Mouse (Mus musculus): ENCODE data around the gene Josd2. TPM values are rescaled to one million over a fixed set of nuclear protein-coding genes. Genes with fewer than 3 reads are reported as not detected.

Gene Josd2
- total and polyA plus RNA-seq, 3 experiments = 33.9 to 57.7 (median 54.8) TPM

DNA sequence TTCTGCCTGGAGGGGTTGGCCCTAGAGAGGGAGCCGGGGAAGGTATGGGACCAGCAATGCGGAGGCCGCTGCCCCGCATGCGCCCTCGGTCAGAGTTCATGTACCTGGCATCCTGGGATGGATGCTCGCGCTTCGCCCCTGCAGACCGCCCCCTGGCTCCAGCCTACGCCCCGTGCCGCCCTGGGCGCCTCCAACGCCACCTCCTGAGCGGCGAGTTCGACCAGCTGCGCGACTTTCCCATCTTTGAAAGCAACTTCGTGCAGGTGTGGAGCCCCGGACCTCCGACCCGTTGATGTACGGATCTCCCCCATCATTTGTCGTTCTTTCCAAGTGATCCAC lies 29.0 kb downstream of the Josd2 start:
- H3K4me3 ChIP-seq (replicated peaks in 1 of 3; ENCODE audit: low read depth in 2 of 3, low read length in 2 of 3, poor library complexity in 1 of 3) = peak overlapping the region; percentile 70 to 76 (median 73)
- peak overlapping the region; percentile 57; the same call in 1 of the 2 replicates for H3K4me2 ChIP-seq (ENCODE audit: insufficient read depth, low read depth, poor library complexity, severe bottlenecking)
- in situ Hi-C loops (cut with MboI; ENCODE audit: low pct_ligation_motif_present, low pct_unique_long_range_greater_than_20kb, low sequenced_read_pairs) (loop anchor here (10.0 kb wide), 1 partner anchor 232 kb away; the partner anchor contains the start of gene Gm15517), dilution Hi-C loops (cut with MboI; ENCODE audit: extremely low pct_ligation_motif_present, extremely low pct_unique_long_range_greater_than_20kb, low sequenced_read_pairs) (no loop called here)
- peaks cover 4 to 21% of the 10 kb centered on the region in 2 experiments; a peak in 3 of 4 replicates for H3K4me1 ChIP-seq (ENCODE audit: control insufficient read depth in 1 of 2, insufficient read depth in 2 of 2)
- DNase-seq (ENCODE audit: extremely low read depth) = no peak
- peaks cover 8% of the 10 kb centered on the region; the same call in 1 of the 2 replicates for H3K79me2 ChIP-seq (replicated peaks; ENCODE audit: control insufficient read depth, extremely low read depth, insufficient read depth, poor library complexity, severe bottlenecking)
- H3K9ac ChIP-seq (ENCODE audit: insufficient read depth, low read depth) = peak overlapping the region; percentile 35; the same call in 1 of the 2 replicates
- peak overlapping the region; percentile 66 for H3K27ac ChIP-seq (ENCODE audit: insufficient read depth, low read depth)
- peaks cover 13 to 46% of the 10 kb centered on the region in 2 experiments for H3K36me3 ChIP-seq (replicated peaks in 1 of 2; ENCODE audit: control insufficient read depth in 1 of 2, insufficient read depth in 1 of 2, low read length in 1 of 2)
- no peaks in the 10 kb centered on the region for H3K27me3 ChIP-seq (replicated peaks)
- TF ChIP-seq CTCF (conservative IDR thresholded peaks at IDR 0.05 in 1 of 2, IDR thresholded peaks at IDR 0.05 in 1 of 2; ENCODE audit: low read depth in 2 of 2, low read length in 2 of 2) (peak in 1 of 2 experiments; percentile 7; a peak in 1 of 4 replicates), ZKSCAN1 (IDR thresholded peaks at IDR 0.05; ENCODE audit: borderline replicate concordance, low read depth, low read length) (no peak), SMC3 (IDR thresholded peaks at IDR 0.05; ENCODE audit: low read depth, low read length) (no peak), ZMIZ1 (IDR thresholded peaks at IDR 0.05; ENCODE audit: low read depth, low read length) (peak; percentile 87; the same call in 1 of the 2 replicates)
- no peaks in the 10 kb centered on the region for H3K9me3 ChIP-seq (replicated peaks; ENCODE audit: low read length)

DNA sequence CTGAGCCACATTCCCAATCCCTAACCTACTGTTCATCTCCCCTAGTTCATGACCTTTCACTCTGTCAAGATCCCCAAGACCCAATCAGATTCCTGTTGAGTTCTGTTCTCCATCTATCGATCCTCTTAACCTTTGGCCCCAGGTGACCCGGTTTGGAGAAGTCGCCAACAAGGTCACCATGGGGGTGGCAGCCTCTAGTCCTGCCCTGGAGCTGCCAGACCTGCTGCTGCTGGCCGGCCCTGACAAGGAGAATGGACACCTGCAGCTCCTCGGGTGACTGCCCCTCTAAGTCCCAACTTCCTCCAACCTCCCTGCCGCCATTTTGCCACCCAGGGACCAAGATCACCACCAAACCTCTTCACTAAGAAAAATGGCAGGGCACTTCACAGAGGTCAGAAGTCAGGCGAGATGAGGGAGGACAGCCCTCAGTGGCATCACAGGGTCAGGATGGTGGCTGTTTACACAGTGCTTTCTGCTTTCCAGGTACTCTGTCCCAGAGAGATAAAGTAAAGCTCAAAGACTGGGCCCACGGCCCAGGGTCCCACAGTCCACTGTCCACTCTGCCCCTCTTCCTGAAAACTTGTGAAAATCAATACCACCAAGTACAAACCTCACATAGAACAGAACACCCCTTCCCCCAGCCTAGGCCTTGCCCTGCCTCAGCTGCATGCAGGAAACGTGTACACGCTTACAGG lies 29.7 kb downstream of the Josd2 start:
- Histone ChIP-seq H3K36me3 (replicated peaks in 1 of 2; ENCODE audit: control insufficient read depth in 1 of 2, insufficient read depth in 1 of 2, low read length in 1 of 2) (peaks cover 6 to 42% of the 10 kb centered on the region in 2 experiments), H3K4me1 (ENCODE audit: control insufficient read depth in 1 of 2, insufficient read depth in 2 of 2) (peaks cover 4 to 21% of the 10 kb centered on the region in 2 experiments; a peak in 3 of 4 replicates), H3K4me2 (ENCODE audit: insufficient read depth, low read depth, poor library complexity, severe bottlenecking) (no peak overlapping the region; the same call in 1 of the 2 replicates), H3K27ac (ENCODE audit: insufficient read depth, low read depth) (no peak overlapping the region), H3K27me3 (replicated peaks) (no peaks in the 10 kb centered on the region), H3K9ac (ENCODE audit: insufficient read depth, low read depth) (no peak overlapping the region), H3K79me2 (replicated peaks; ENCODE audit: control insufficient read depth, extremely low read depth, insufficient read depth, poor library complexity, severe bottlenecking) (peaks cover 8% of the 10 kb centered on the region; the same call in 1 of the 2 replicates), H3K9me3 (replicated peaks; ENCODE audit: low read length) (no peaks in the 10 kb centered on the region), H3K4me3 (replicated peaks in 1 of 3; ENCODE audit: low read depth in 2 of 3, low read length in 2 of 3, poor library complexity in 1 of 3) (peak overlapping the region in 1 of 3 experiments; percentile 73)
- dilution Hi-C loops (cut with MboI; ENCODE audit: extremely low pct_ligation_motif_present, extremely low pct_unique_long_range_greater_than_20kb, low sequenced_read_pairs) = no loop called here
- no peak for TF ChIP-seq ZC3H11A (IDR thresholded peaks at IDR 0.05; ENCODE audit: low read depth, low read length)
- no peak for DNase-seq (ENCODE audit: extremely low read depth)
- in situ Hi-C loops (cut with MboI; ENCODE audit: low pct_ligation_motif_present, low pct_unique_long_range_greater_than_20kb, low sequenced_read_pairs) = loop anchor here (10.0 kb wide), 1 partner anchor 233 kb away; the partner anchor contains the start of gene Gm15517

DNA sequence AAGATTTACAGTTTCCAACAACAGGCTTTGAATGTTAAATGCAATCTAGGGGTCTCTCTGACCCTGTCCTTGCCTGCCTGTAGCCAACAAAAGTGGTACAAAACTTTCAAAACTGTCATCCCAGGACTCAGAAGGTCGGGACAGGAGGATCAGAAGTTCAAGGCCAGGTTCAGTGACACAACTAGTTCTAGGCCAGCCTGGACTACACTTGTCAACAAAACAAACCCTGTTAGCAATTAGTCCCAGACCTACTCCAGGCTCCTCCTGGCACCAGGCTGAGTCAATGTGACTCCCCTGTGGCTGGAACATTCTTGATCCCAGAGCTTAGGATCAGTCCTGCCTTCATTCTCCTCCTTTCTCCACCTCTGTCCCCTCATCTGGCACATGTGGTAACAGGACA lies 31.1 kb downstream of the Josd2 start:
- H3K4me2 ChIP-seq (ENCODE audit: insufficient read depth, low read depth, poor library complexity, severe bottlenecking) = no peak overlapping the region
- dilution Hi-C loops (cut with MboI; ENCODE audit: extremely low pct_ligation_motif_present, extremely low pct_unique_long_range_greater_than_20kb, low sequenced_read_pairs) = no loop called here
- peaks cover 12 to 43% of the 10 kb centered on the region in 2 experiments for H3K36me3 ChIP-seq (replicated peaks in 1 of 2; ENCODE audit: control insufficient read depth in 1 of 2, insufficient read depth in 1 of 2, low read length in 1 of 2)
- no peak overlapping the region for H3K4me3 ChIP-seq (replicated peaks in 1 of 3; ENCODE audit: low read depth in 2 of 3, low read length in 2 of 3, poor library complexity in 1 of 3)
- no peak overlapping the region for H3K27ac ChIP-seq (ENCODE audit: insufficient read depth, low read depth)
- no peak for TF ChIP-seq EP300 (IDR thresholded peaks at IDR 0.05; ENCODE audit: low read length)
- no peak for TF ChIP-seq PAX5 (IDR thresholded peaks at IDR 0.05; ENCODE audit: low read length)
- TF ChIP-seq MXI1 (IDR thresholded peaks at IDR 0.05; ENCODE audit: low read depth, low read length) = no peak
- no peak for TF ChIP-seq ELF1 (IDR thresholded peaks at IDR 0.05; ENCODE audit: low read depth, low read length)
- TF ChIP-seq MAZ (IDR thresholded peaks at IDR 0.05; ENCODE audit: low read depth, low read length) = no peak
- TF ChIP-seq TCF12 (IDR thresholded peaks at IDR 0.05; ENCODE audit: low read depth, low read length) = no peak
- in situ Hi-C loops (cut with MboI; ENCODE audit: low pct_ligation_motif_present, low pct_unique_long_range_greater_than_20kb, low sequenced_read_pairs) = loop anchor here (10.0 kb wide), 1 partner anchor 234 kb away; the partner anchor contains the start of gene Gm15517
- no peak for DNase-seq (ENCODE audit: extremely low read depth)
- peaks cover 4 to 21% of the 10 kb centered on the region in 2 experiments; a peak in 3 of 4 replicates for H3K4me1 ChIP-seq (ENCODE audit: control insufficient read depth in 1 of 2, insufficient read depth in 2 of 2)
- no peaks in the 10 kb centered on the region for H3K9me3 ChIP-seq (replicated peaks; ENCODE audit: low read length)
- H3K9ac ChIP-seq (ENCODE audit: insufficient read depth, low read depth) = no peak overlapping the region
- H3K27me3 ChIP-seq (replicated peaks) = no peaks in the 10 kb centered on the region
- peaks cover 8% of the 10 kb centered on the region; the same call in 1 of the 2 replicates for H3K79me2 ChIP-seq (replicated peaks; ENCODE audit: control insufficient read depth, extremely low read depth, insufficient read depth, poor library complexity, severe bottlenecking)

All from CH12.LX (cell line).